Mouse (Mus musculus): ENCODE data around the gene Fyb.

Fyb gene

DNA sequence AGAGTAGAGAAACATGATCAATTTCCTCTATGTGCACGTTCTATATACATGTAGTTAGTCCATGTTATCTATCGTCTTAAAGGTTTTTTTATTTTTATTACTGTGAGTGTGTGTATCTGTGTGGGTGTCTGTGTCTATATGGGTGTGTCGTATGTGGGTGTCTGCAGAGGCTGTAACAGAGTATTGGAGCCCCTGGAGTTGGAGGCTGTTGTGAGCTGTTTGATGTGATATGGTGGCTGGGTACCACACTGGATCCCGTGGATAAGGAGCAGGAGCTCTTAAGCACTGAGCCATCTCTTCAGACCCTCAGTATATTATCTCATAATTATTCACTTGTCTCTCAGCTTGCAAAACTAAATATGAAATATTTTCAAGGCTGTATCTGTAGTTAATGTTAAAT, 135.4 kb downstream of the Fyb start:
- DNase-seq (ENCODE audit: low read depth) = no peak

DNA sequence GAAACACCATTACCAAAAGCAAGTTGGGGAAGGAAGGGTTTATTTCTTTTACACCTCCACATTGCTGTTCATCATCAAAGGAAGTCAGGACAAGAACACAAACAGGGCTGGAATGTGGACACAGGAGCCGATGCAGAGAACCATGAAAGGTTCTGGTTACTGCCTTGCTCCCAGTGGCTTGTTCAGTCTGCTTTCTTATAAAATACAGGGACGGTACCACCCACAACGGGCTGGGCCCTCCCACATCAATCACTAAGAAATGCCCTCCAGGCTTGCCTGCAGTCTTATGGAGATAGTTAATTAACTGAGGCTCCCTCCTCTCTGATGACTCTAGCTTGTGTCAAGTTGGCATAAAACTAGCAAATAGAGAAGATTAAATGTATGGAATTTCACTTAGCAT, 139.3 kb downstream of the Fyb start:
- no peak for DNase-seq (ENCODE audit: low read depth)

DNA sequence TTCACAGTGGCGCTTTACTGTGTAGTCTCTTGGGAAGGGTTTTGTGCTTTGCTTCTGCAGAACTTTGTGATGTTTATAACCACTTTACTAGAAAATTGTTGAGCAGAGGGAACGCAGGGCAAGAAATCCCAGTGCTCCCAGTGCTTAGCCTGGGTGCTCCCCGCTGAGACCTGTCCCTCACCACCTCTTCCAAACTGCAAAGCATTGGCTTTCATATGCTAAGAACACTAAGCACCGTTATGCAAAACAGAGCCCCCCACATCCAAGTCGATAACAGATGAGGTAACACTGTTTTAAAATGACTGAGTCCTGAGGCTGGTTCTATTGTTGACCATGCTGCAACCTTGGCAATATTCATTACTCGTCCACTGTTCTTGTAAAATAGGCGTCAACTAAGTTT, 141.3 kb downstream of the Fyb start:
- no peak for DNase-seq (ENCODE audit: low read depth)

DNA sequence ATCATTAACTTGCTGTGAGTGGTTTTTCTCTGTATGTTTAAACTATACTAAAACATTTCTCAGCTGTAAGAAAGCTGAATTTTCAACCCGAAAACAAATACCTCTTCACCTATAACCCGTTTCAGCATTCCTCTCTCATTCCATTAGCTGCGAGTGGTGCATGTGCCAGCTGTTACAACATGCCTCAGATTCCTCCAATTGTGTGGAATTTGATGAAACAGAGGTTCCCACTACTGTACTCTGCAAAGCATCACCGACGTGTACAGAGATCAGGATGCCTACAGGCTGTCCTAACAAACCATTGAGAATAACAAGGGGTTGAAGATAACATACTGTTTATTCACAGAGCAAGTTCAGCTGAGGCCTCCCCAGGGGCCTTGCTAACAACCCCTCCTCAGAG, 143.4 kb downstream of the Fyb start:
- DNase-seq (ENCODE audit: low read depth) = no peak

DNA sequence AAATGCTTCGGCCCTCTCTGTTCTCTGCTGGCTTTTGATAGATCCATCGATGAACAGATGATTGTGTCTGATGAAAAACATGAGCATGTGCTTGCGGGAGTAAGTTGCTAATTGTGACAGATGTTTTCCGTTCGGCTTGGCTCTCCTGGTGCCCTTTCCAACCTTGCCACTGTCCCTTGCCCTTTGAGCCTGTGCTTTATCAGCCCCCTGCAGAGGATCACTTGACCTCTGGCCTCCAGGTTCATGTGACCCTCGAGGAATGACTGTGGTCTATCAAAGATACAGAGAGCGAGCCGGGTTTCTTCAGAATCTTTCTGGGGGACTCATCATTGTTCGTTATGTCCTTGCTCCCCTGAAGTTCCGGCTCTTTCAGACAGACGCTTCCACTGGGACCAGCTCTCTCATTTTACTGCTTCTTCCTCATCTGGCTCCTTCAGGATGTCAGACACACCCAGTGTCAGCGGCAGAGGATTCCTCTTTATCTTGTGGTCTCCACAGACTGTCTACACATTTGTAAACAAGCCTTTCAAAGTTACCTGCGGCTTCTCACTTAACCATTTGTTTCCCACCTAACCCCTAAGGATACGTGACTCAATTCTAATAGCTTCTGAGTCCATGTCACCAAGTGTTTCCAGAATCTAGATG, 146.3 kb downstream of the Fyb start:
- no peak for DNase-seq (ENCODE audit: low read depth)

DNA sequence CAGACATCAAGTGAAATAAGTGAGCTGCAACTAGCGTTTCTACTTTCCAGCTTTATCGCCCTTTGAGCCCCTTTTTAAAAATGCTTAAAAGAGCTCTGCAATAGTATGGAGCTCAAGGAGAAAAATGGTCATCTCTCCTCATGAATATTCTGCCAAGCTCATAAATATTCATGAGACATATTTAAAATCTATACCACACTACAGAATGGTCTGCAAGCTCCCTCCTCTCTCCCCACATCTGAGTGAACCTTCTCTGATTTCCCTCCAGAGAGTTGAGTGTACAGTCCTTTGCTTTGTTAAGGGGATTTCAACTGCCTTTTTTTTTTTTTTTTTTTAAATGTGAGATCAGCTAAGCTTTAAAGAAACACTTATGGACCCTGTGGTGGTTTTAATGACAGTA, 155.8 kb downstream of the Fyb start:
- no peak for DNase-seq (ENCODE audit: low read depth)

DNA sequence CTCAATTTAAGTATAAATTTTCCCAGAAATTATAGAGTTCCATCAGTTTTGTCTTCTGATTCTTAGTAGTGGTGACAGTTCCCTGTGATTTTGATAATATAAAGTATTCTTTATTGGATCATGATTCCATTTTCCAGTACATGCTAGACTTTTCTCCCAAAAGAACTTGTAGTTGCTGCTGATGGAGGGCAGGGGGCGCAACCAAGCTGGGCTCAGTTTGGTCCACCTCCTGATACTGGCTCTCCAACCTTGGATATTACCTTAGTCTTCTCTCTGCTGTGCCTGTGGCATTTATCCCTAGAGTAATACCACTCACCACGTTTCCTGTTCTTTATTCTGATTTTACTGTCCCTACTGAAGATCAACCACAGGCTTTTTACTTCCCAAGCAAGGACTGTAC, 179.5 kb downstream of the Fyb start:
- peak; percentile 35 for DNase-seq (ENCODE audit: low read depth)

DNA sequence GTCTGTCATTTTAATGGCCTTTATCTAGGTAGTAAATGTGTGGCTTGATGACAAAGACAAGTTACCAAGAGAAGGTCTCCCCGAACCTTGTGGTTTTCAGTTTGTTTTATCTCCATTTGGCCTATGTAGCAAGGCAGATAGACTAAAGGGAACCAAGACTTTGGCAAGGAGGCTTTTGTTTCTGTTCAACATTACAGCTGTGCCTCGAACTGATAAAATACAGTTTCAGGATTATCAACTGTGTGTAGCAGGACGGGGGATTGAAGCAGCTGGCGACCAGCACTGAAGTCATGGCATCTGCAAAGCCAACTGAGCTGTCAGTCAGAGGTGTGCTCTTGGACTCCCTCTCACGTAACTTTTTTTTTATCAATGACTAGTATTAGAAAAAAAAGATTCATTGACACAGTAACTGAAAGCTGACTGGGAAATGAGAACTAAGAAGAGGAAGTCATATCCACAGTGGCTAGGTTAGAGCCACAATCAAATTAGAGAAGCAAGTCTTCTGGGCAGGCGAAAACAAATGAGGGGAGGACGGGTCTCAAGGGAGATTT, 182.8 kb downstream of the Fyb start:
- DNase-seq (ENCODE audit: low read depth) = peak; percentile 67

DNA sequence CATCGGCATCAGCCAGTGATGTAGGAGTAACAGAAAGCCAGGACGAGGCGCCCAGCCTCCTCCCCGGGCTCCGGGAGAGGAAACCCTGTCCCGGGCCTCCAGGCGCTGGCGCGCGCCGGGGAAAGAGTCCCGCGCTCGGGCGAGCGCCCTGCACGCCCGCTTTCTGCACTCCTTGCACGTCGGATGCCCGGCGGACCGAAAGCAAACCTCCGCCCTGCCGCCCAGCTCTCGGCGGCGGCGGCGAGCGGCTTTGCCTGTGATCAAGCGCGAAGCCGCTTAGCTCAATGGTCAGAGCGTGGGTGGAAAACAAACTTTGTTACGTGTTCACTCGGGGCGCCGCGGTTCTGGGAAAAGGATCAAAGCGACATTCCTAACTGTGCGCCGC, 184.9 kb downstream of the Fyb start:
- DNase-seq (ENCODE audit: low read depth) = peak; percentile 50

DNA sequence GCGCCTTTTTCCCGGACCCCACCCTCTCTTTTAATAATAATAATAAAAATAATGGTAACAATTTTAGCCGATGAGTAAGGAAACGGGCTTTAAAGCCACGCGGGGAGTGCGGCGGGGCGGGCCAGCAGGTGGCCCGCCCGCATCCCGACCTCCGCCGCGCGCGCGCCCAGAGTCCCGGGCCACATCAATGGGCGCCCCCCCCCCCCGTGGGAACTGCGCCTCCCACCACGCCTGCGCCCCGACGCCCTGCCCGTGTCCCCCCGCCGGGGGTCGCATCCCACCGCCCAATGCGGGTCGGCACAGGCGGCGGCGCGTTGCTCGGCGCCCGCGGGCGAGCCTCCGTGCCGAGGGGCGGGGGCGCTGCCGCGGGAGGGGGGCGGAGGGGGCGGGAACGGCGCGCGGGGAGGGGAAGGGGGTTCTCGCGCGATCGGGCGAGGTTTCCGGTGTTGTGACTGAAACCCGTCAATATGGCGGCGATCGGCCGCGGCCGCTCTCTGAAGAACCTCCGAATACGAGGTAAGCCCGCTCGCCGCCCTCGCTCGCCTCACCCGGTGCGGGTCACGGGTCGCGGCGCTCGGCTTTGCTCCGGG, 185.4 kb downstream of the Fyb start, which contains the start of gene Rictor:
Gene Rictor, plus strand, starts transcription at position 444 of the 590 bp plus-strand sequence.
- DNase-seq (ENCODE audit: low read depth) = peak; percentile 76

DNA sequence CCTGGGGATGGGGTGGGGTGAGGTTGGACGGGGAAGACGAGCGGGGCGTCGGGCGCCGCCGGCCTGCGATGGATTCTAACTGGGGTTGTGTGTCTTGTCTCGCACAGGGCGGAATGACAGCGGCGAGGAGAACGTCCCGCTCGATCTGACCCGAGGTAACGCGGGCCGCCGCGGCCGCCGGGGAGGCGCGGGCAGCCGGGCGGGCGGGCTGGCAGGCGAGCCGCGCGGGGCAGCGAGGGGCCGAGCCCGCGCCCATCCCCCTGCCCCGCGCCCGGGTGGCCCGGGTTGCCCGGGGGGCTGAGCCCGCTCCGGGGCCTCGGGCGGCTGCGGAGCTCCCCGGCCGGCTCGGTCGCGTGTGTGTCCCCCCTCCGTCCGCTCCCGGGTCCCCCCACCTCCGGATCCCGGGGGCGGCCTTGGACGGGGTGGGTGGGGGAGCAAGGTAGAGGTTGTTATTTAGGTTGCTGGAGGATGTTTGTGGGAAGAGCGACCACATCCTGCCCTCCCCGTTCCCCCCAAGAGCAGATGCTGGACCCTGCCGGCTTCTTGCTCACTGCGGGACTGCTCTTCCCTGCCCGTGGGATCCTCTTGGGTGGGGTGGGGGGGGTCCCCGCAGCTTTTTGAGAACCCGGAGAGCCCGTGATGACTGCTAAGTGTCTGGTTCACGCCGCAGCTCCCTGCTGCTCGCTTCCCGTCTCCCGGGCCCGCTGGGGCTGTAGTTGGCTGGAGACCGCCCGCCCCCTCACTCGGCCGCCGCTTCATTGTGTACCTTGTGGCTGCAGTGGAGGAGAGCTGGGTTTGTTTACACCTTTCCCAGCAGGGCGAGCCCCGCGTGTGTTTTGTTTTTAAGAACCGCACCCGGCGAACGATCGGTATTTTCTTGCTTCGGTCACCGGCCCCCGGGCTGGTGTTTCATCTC, 186.1 kb downstream of the Fyb start:
- DNase-seq (ENCODE audit: low read depth) = peak; percentile 57

DNA sequence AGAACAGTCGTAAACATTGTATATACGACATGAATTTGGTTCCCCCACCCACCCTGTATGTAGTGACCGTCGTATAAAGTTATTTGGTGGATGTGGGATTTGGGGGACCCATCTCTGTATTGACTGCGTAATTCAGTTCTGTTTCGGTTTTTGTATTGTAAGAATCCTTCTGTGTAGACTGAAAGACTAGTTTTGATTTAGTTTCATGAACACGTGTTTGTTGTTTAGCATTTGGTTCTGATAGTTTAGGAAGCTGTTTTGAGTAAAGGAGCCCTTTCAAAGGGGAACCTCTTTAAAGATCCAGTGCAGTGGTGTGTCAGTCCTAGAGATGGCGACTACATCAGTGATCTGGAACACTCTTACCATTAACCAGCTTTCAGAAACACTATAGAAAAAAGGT, 187.0 kb downstream of the Fyb start:
- DNase-seq (ENCODE audit: low read depth) = peak; percentile 22

DNA sequence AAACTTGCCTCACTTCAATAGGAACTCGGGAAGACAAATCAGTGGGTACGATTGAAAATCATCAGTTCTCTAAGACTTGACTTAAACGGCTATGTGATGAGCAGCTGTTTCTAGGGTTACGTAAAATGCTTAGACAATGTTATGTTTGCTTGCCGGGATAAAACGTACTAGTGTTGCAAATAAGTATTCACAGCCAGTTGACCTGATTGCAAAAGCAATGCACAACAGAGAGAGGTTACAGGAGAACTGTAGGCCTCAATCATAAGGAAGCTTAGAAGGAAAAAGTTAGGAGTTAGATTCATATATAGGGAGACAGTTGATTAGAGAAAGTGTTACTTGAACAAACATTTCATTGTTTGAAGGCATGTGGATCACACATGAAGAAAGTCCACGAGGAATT, 187.7 kb downstream of the Fyb start:
- no peak for DNase-seq (ENCODE audit: low read depth)

DNA sequence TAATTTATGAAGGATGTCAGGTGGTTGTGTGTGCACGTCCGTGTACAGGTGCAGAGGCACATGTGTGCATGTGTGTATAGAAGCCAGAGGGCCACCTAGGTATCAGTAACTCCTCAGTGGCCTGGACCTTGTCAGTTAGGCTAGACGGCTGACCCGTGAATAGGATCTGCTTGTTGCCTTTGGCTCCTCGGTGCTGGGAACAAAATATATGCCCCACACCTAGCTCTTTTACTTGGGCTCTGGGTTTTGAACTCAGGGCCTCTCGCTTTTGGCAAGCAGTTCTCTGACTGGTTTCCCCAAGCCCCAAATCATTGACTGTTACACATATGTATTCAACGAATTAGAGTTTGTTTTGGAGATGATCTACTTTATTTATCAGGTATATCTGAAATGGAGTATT, 188.6 kb downstream of the Fyb start:
- no peak for DNase-seq (ENCODE audit: low read depth)

All from 416B (cell line).